Mouse (Mus musculus) intestine, embryonic 16.5 days (tissue): Measurements from ENCODE around the gene Slc30a2. TPM values are rescaled to one million over a fixed set of nuclear protein-coding genes. Genes with fewer than 3 reads are reported as not detected.

Experiments used
- ATAC-seq: fragments of 200-750 bp; cut with Nextera tagmentation; 2 replicates; pipeline ENCODE4 v1.8.0; 2017; ENCODE audit warnings: moderate TSS enrichment, moderate library complexity
- H3K27ac ChIP-seq: fragments of 300-500 bp; sonication (generic); 2 replicates; pipeline ENCODE4 v1.5.1; 2014; ENCODE audit warnings: mild to moderate bottlenecking, low read length
- H3K27me3 ChIP-seq: fragments of 300-500 bp; sonication (generic); replicated peaks from 2 replicates; pipeline ENCODE4 v1.6.1; 2014; ENCODE audit warnings: low read length, control low read depth, mixed read lengths; ENCODE audit not compliant: control insufficient read depth, insufficient read depth
- H3K36me3 ChIP-seq: fragments of 300-500 bp; sonication (generic); 2 replicates; pipeline ENCODE4 v1.6.1; 2014; ENCODE audit warnings: low read length, control low read depth; ENCODE audit not compliant: control insufficient read depth, insufficient read depth
- H3K4me1 ChIP-seq: fragments of 300-500 bp; sonication (generic); 2 replicates; pipeline ENCODE4 v1.6.1; 2014; ENCODE audit warnings: low read length, control low read depth, mixed read lengths; ENCODE audit not compliant: control insufficient read depth, insufficient read depth
- H3K4me2 ChIP-seq: fragments of 300-500 bp; sonication (generic); 2 replicates; pipeline ENCODE4 v1.6.1; 2014; ENCODE audit warnings: low read depth, low read length, control low read depth
- H3K4me3 ChIP-seq: fragments of 300-500 bp; sonication (generic); 2 replicates; pipeline ENCODE4 v1.5.1; 2014; ENCODE audit warnings: mild to moderate bottlenecking, low read length
- H3K9ac ChIP-seq: fragments of 300-500 bp; sonication (generic); 2 replicates; pipeline ENCODE4 v1.6.1; 2014; ENCODE audit warnings: low read depth, low read length
- H3K9me3 ChIP-seq: fragments of 300-500 bp; sonication (generic); 2 replicates; pipeline ENCODE4 v1.6.1; 2016; ENCODE audit warnings: low read length, control low read depth; ENCODE audit not compliant: control insufficient read depth
- WGBS: fragments of 180-500 bp; shearing (Covaris S2); extraction: QIAGEN DNeasy Blood & Tissue Kit; methylation state at CpG from one replicate; pipeline ENCODE4 v1.1.7; 2014; 5-methylcytosine and 5-hydroxymethylcytosine counted together
- polyA plus RNA-seq: library from polyadenylated mRNA; unstranded; fragments of >200 nt; fragmentation: Nextera tagmentation; extraction: Ambion mirVana; gene quantifications from 2 replicates; pipeline ENCODE4 v1.2.1, GENCODE M21; 2015

Slc30a2 gene
- polyA plus RNA-seq, 1 experiment from 2014 or later, result 7.4 TPM

- ATAC-seq, result peak; percentile 76
- H3K4me3 ChIP-seq, result no peak overlapping the region
- no peak overlapping the region for H3K4me2 ChIP-seq
- no peaks in the 10 kb centered on the region for H3K27me3 ChIP-seq
- WGBS, result 24% methylated on average over 5 of the region's 5 CpGs
- peak overlapping the region; percentile 72 for H3K27ac ChIP-seq
- H3K36me3 ChIP-seq, result no peaks in the 10 kb centered on the region
- H3K9me3 ChIP-seq, result no peaks in the 10 kb centered on the region
- H3K4me1 ChIP-seq, result peaks cover 9% of the 10 kb centered on the region
- no peak overlapping the region for H3K9ac ChIP-seq
Measured at GRCm38 (mm10) chr4:134361215-134361614, 18.2 kb downstream of the Slc30a2 start.

- no peak overlapping the region for H3K9ac ChIP-seq
- no peaks in the 10 kb centered on the region for H3K36me3 ChIP-seq
- no peaks in the 10 kb centered on the region for H3K27me3 ChIP-seq
- no peak overlapping the region for H3K27ac ChIP-seq
- H3K4me1 ChIP-seq, result peaks cover 4% of the 10 kb centered on the region
- H3K9me3 ChIP-seq, result no peaks in the 10 kb centered on the region
- no peak for ATAC-seq
- no peak overlapping the region for H3K4me2 ChIP-seq
- no peak overlapping the region for H3K4me3 ChIP-seq
- 65% methylated on average over 9 of the region's 9 CpGs for WGBS
Measured at GRCm38 (mm10) chr4:134362124-134362523, 19.1 kb downstream of the Slc30a2 start.

- WGBS, result 27% methylated on average over 9 of the region's 9 CpGs
- Histone ChIP-seq H3K27ac (no peak overlapping the region), H3K4me3 (no peak overlapping the region), H3K27me3 (no peaks in the 10 kb centered on the region), H3K9me3 (no peaks in the 10 kb centered on the region), H3K4me2 (0 out of 2 replicates have a peak overlapping the region, but pooled peaks have one; percentile 1), H3K4me1 (peaks cover 4% of the 10 kb centered on the region), H3K36me3 (no peaks in the 10 kb centered on the region), H3K9ac (0 out of 2 replicates have a peak overlapping the region, but pooled peaks have one; percentile 16)
- no peak for ATAC-seq
Measured at GRCm38 (mm10) chr4:134362586-134362985, 19.6 kb downstream of the Slc30a2 start.

GRCm38 (mm10) chr4:134365280-134365679 lies 22.3 kb downstream of the Slc30a2 start:
- H3K27me3 ChIP-seq, result peaks cover 5% of the 10 kb centered on the region; the same call in 1 of the 2 replicates
- no peaks in the 10 kb centered on the region for H3K36me3 ChIP-seq
- no peak overlapping the region for H3K9ac ChIP-seq
- no peaks in the 10 kb centered on the region for H3K9me3 ChIP-seq
- WGBS, result 45% methylated on average over 5 of the region's 5 CpGs
- H3K4me2 ChIP-seq, result no peak overlapping the region
- no peak overlapping the region for H3K27ac ChIP-seq
- H3K4me3 ChIP-seq, result no peak overlapping the region
- H3K4me1 ChIP-seq, result peaks cover 4% of the 10 kb centered on the region
- ATAC-seq, result no peak

GRCm38 (mm10) chr4:134370649-134371221 lies 27.8 kb downstream of the Slc30a2 start:
- peak overlapping the region; percentile 43; the same call in 1 of the 2 replicates for H3K9ac ChIP-seq
- peak overlapping the region; percentile 57 for H3K4me3 ChIP-seq
- H3K4me1 ChIP-seq, result peaks cover 19% of the 10 kb centered on the region
- no peak overlapping the region for H3K27ac ChIP-seq
- no peaks in the 10 kb centered on the region for H3K9me3 ChIP-seq
- ATAC-seq, result no peak
- WGBS, result 2% methylated on average over 18 of the region's 18 CpGs
- no peaks in the 10 kb centered on the region for H3K36me3 ChIP-seq
- H3K4me2 ChIP-seq, result peak overlapping the region; percentile 85
- H3K27me3 ChIP-seq, result peaks cover 25% of the 10 kb centered on the region

- Histone ChIP-seq H3K36me3 (no peaks in the 10 kb centered on the region), H3K4me2 (peak overlapping the region; percentile 85), H3K27me3 (peaks cover 25% of the 10 kb centered on the region), H3K9me3 (no peaks in the 10 kb centered on the region), H3K4me3 (peak overlapping the region; percentile 57), H3K9ac (peak overlapping the region; percentile 43; the same call in 1 of the 2 replicates), H3K27ac (no peak overlapping the region), H3K4me1 (peaks cover 19% of the 10 kb centered on the region)
- under 1% methylated on average over 17 of the region's 17 CpGs for WGBS
- ATAC-seq, result no peak
Measured at GRCm38 (mm10) chr4:134371316-134371855, 28.4 kb downstream of the Slc30a2 start.

GRCm38 (mm10) chr4:134372294-134372747 lies 29.3 kb downstream of the Slc30a2 start:
- peak; percentile 81 for ATAC-seq
- no peaks in the 10 kb centered on the region for H3K36me3 ChIP-seq
- peaks cover 25% of the 10 kb centered on the region for H3K27me3 ChIP-seq
- 0% methylated on average over 16 of the region's 16 CpGs for WGBS
- H3K9me3 ChIP-seq, result peaks cover 3% of the 10 kb centered on the region; the same call in 1 of the 2 replicates
- peak overlapping the region; percentile 57 for H3K4me3 ChIP-seq
- no peak overlapping the region for H3K27ac ChIP-seq
- H3K9ac ChIP-seq, result peak overlapping the region; percentile 46
- peaks cover 19% of the 10 kb centered on the region for H3K4me1 ChIP-seq
- peak overlapping the region; percentile 85 for H3K4me2 ChIP-seq

GRCm38 (mm10) chr4:134373295-134373694 lies 30.3 kb downstream of the Slc30a2 start:
- no peak for ATAC-seq
- Histone ChIP-seq H3K27ac (no peak overlapping the region), H3K9me3 (peaks cover 3% of the 10 kb centered on the region; the same call in 1 of the 2 replicates), H3K4me1 (peaks cover 19% of the 10 kb centered on the region), H3K27me3 (peaks cover 25% of the 10 kb centered on the region), H3K4me2 (no peak overlapping the region), H3K4me3 (no peak overlapping the region), H3K36me3 (no peaks in the 10 kb centered on the region), H3K9ac (no peak overlapping the region)
- WGBS, result 80% methylated on average over 8 of the region's 8 CpGs

- peaks cover 27% of the 10 kb centered on the region for H3K4me1 ChIP-seq
- H3K27me3 ChIP-seq, result peaks cover 25% of the 10 kb centered on the region
- peaks cover 3% of the 10 kb centered on the region; the same call in 1 of the 2 replicates for H3K9me3 ChIP-seq
- H3K36me3 ChIP-seq, result no peaks in the 10 kb centered on the region
- 60% methylated on average over 1 of the region's 1 CpGs for WGBS
- no peak overlapping the region for H3K4me2 ChIP-seq
- no peak overlapping the region for H3K4me3 ChIP-seq
- ATAC-seq, result no peak
- H3K9ac ChIP-seq, result no peak overlapping the region
- no peak overlapping the region for H3K27ac ChIP-seq
Measured at GRCm38 (mm10) chr4:134374306-134374705, 31.3 kb downstream of the Slc30a2 start.
